Mouse (Mus musculus): ENCODE results near the gene Lrrc3b. TPM values are rescaled to one million over a fixed set of nuclear protein-coding genes. Genes with fewer than 3 reads are reported as not detected.
A peak's percentile ranks its signal among the peaks of the same experiment; 100 is the strongest.

Lrrc3b gene
- total and polyA plus RNA-seq, 2 experiments from 2014 or later: 36.4 to 42.7 TPM

GRCm38 (mm10) chr14:15432396-15432795 is 6.4 kb downstream of the Lrrc3b start:
- Histone ChIP-seq H3K4me3 (ENCODE audit: low read length) (no peak overlapping the region), H3K4me2 (ENCODE audit: low read depth, low read length) (no peak overlapping the region), H3K4me1 (ENCODE audit: insufficient read depth, low read length) (no peaks in the 10 kb centered on the region; the same call in 1 of the 2 replicates), H3K9me3 (ENCODE audit: low read length) (no peaks in the 10 kb centered on the region), H3K27ac (no peak overlapping the region), H3K27me3 (ENCODE audit: insufficient read depth, low read length) (no peaks in the 10 kb centered on the region), H3K36me3 (ENCODE audit: insufficient read depth, low read length) (no peaks in the 10 kb centered on the region), H3K9ac (replicated peaks; ENCODE audit: low read length) (no peak overlapping the region)
- no peak for ATAC-seq
- WGBS: 69% methylated on average over 1 of the region's 1 CpGs
- DNase-seq (ENCODE audit: low spot score): no peak
- TF ChIP-seq CTCF (IDR thresholded peaks at IDR 0.05; ENCODE audit: low read depth): no peak

- Histone ChIP-seq H3K36me3 (ENCODE audit: insufficient read depth, low read length) (no peaks in the 10 kb centered on the region), H3K4me3 (ENCODE audit: low read length) (no peak overlapping the region), H3K9ac (replicated peaks; ENCODE audit: low read length) (no peak overlapping the region), H3K27ac (no peak overlapping the region), H3K4me2 (ENCODE audit: low read depth, low read length) (no peak overlapping the region), H3K9me3 (ENCODE audit: low read length) (no peaks in the 10 kb centered on the region), H3K4me1 (ENCODE audit: insufficient read depth, low read length) (no peaks in the 10 kb centered on the region), H3K27me3 (ENCODE audit: insufficient read depth, low read length) (no peaks in the 10 kb centered on the region)
- 81% methylated on average over 1 of the region's 1 CpGs for WGBS
- no peak for TF ChIP-seq CTCF (IDR thresholded peaks at IDR 0.05; ENCODE audit: low read depth)
- no peak for ATAC-seq
- no peak for DNase-seq (ENCODE audit: low spot score)
These were observed 17.2 kb downstream of the Lrrc3b start for GRCm38 (mm10) chr14:15421624-15422023.

DNA sequence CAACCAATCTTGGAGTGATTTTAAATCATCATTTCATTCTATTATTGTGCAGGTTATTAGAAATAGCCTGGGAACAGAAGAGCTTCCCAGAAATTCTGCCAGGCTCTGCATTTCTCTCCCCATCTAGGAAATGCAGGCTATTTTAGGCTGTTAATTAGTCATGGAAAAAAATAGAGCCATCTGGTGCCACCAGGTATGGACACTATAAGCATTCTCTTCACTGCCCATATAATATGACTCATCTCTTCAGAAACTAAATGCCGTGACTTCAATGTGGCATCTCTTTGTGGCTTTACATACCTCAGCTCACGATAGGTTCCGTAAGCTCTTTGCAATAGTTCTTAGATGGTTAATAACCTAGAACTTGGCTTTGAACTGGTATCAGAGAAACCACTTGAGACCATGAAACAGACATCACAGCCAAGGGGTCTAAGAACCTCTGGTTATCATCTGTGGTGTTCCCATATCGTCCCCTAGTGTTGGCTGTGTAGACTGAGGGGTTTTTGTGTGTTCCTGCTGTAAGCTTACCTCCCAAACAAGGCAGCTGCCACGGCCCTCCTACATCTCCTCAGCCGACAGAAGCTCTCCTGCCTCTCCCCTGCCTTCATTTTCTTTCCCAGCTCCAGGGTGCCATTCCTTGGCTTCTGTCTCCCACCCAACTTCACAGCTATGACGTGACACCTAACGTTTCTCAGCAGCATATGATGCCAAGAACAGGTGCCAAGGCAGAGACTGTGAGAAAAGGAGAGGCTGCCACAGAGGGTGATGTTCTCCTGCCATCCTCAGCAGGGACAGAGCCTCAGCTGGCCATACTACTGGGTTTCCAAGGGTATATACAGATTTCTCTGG is 27.9 kb downstream of the Lrrc3b start:
- TF ChIP-seq CTCF (IDR thresholded peaks at IDR 0.05; ENCODE audit: low read depth): peak; percentile 45
- Histone ChIP-seq H3K9me3 (ENCODE audit: low read length) (no peaks in the 10 kb centered on the region), H3K36me3 (ENCODE audit: insufficient read depth, low read length) (no peaks in the 10 kb centered on the region), H3K27ac (no peak overlapping the region), H3K4me2 (ENCODE audit: low read depth, low read length) (no peak overlapping the region), H3K9ac (replicated peaks; ENCODE audit: low read length) (no peak overlapping the region), H3K4me1 (ENCODE audit: insufficient read depth, low read length) (no peaks in the 10 kb centered on the region), H3K4me3 (ENCODE audit: low read length) (no peak overlapping the region), H3K27me3 (ENCODE audit: insufficient read depth, low read length) (no peaks in the 10 kb centered on the region)
- ATAC-seq (peak; percentile 46; the same call in 1 of the 2 replicates), DNase-seq (ENCODE audit: low spot score) (no peak)
- WGBS: 66% methylated on average over 8 of the region's 8 CpGs

DNA sequence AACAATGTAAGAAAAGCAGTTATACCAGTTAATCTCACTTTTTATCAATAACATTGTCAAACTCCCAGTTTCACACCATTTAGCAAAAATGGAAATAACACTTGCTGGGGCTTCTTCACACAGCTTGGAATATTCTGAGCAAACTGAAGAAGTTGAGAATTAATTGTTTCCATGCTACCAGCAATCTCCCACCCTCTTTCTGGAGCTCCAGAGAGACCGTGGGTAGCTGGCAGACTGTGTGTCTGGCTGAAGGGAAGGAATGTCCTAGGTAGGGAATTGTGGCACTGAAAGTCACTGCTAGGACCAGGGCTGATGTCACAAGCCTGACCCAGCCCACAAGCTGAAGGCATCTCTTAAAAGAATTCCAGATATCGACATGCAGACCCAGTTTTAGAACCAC is 53.3 kb downstream of the Lrrc3b start:
- Histone ChIP-seq H3K4me1 (ENCODE audit: insufficient read depth, low read length) (no peaks in the 10 kb centered on the region), H3K4me3 (ENCODE audit: low read length) (no peak overlapping the region), H3K4me2 (ENCODE audit: low read depth, low read length) (no peak overlapping the region), H3K9me3 (ENCODE audit: low read length) (no peaks in the 10 kb centered on the region), H3K36me3 (ENCODE audit: insufficient read depth, low read length) (no peaks in the 10 kb centered on the region), H3K27me3 (ENCODE audit: insufficient read depth, low read length) (no peaks in the 10 kb centered on the region), H3K9ac (replicated peaks; ENCODE audit: low read length) (no peak overlapping the region), H3K27ac (no peak overlapping the region)
- no peak for TF ChIP-seq CTCF (IDR thresholded peaks at IDR 0.05; ENCODE audit: low read depth)
- ATAC-seq (no peak), DNase-seq (ENCODE audit: low spot score) (no peak)
- WGBS: 82% methylated on average over 2 of the region's 2 CpGs

- Histone ChIP-seq H3K27ac (no peak overlapping the region), H3K9ac (replicated peaks; ENCODE audit: low read length) (no peak overlapping the region), H3K4me2 (ENCODE audit: low read depth, low read length) (no peak overlapping the region), H3K4me3 (ENCODE audit: low read length) (no peak overlapping the region), H3K9me3 (ENCODE audit: low read length) (no peaks in the 10 kb centered on the region), H3K36me3 (ENCODE audit: insufficient read depth, low read length) (no peaks in the 10 kb centered on the region), H3K27me3 (ENCODE audit: insufficient read depth, low read length) (no peaks in the 10 kb centered on the region), H3K4me1 (ENCODE audit: insufficient read depth, low read length) (no peaks in the 10 kb centered on the region)
- DNase-seq (ENCODE audit: low spot score) (no peak), ATAC-seq (no peak)
- TF ChIP-seq CTCF (IDR thresholded peaks at IDR 0.05; ENCODE audit: low read depth): no peak
- WGBS: 93% methylated on average over 2 of the region's 2 CpGs
These were observed 53.8 kb downstream of the Lrrc3b start for GRCm38 (mm10) chr14:15384972-15385371.

GRCm38 (mm10) chr14:15384532-15384931 is 54.3 kb downstream of the Lrrc3b start:
- Histone ChIP-seq H3K9me3 (ENCODE audit: low read length) (no peaks in the 10 kb centered on the region), H3K4me1 (ENCODE audit: insufficient read depth, low read length) (no peaks in the 10 kb centered on the region), H3K36me3 (ENCODE audit: insufficient read depth, low read length) (no peaks in the 10 kb centered on the region), H3K27me3 (ENCODE audit: insufficient read depth, low read length) (no peaks in the 10 kb centered on the region), H3K9ac (replicated peaks; ENCODE audit: low read length) (no peak overlapping the region), H3K4me2 (ENCODE audit: low read depth, low read length) (no peak overlapping the region), H3K4me3 (ENCODE audit: low read length) (no peak overlapping the region), H3K27ac (no peak overlapping the region)
- DNase-seq (ENCODE audit: low spot score) (no peak), ATAC-seq (no peak)
- 73% methylated on average over 5 of the region's 5 CpGs for WGBS
- no peak for TF ChIP-seq CTCF (IDR thresholded peaks at IDR 0.05; ENCODE audit: low read depth)

GRCm38 (mm10) chr14:15383133-15383532 is 55.7 kb downstream of the Lrrc3b start:
- TF ChIP-seq CTCF (IDR thresholded peaks at IDR 0.05; ENCODE audit: low read depth): no peak
- H3K36me3 ChIP-seq (ENCODE audit: insufficient read depth, low read length): no peaks in the 10 kb centered on the region
- no peak overlapping the region for H3K4me2 ChIP-seq (ENCODE audit: low read depth, low read length)
- H3K4me1 ChIP-seq (ENCODE audit: insufficient read depth, low read length): no peaks in the 10 kb centered on the region
- no peak overlapping the region for H3K9ac ChIP-seq (replicated peaks; ENCODE audit: low read length)
- H3K27me3 ChIP-seq (ENCODE audit: insufficient read depth, low read length): no peaks in the 10 kb centered on the region
- 64% methylated on average over 2 of the region's 2 CpGs for WGBS
- H3K9me3 ChIP-seq (ENCODE audit: low read length): no peaks in the 10 kb centered on the region
- DNase-seq (ENCODE audit: low spot score): no peak
- ATAC-seq: no peak
- no peak overlapping the region for H3K4me3 ChIP-seq (ENCODE audit: low read length)
- no peak overlapping the region for H3K27ac ChIP-seq
